Comparison of ENCODE assay signal across 26 mouse cellular contexts in genomic region chr4:82099970-82100368, GRCm38 (mm10).
DNase-seq lines count a peak whose midpoint lies in the region; ATAC-seq and TF ChIP-seq lines count a peak whose summit lies in the region.
"Had no signal": no experiment of that assay in that cellular context is flagged by ENCODE, and none has a peak within 500 bp of the region (broad histone marks: within the 10 kb centered on the region; RNA-seq: fewer than 3 reads in every experiment).

No protein-coding gene starts in this region.

- H3K36me3 ChIP-seq in limb, embryonic 13.5 days: no peaks in the 10 kb centered on the region
- no peaks in the 10 kb centered on the region for H3K36me3 ChIP-seq in limb, embryonic 10.5 days
- no peaks in the 10 kb centered on the region for H3K36me3 ChIP-seq in embryonic facial prominence, embryonic 13.5 days
- no peaks in the 10 kb centered on the region for H3K36me3 ChIP-seq in limb, embryonic 14.5 days (ENCODE audit: control insufficient read depth, insufficient read depth, low read length)
- H3K36me3 ChIP-seq in forebrain, embryonic 13.5 days (ENCODE audit: poor library complexity, severe bottlenecking): no peaks in the 10 kb centered on the region
- H3K36me3 ChIP-seq: forebrain, embryonic 12.5 days; G1E; hindbrain, embryonic 10.5 days; hindbrain, embryonic 13.5 days; intestine, embryonic 15.5 days had no signal

- peaks cover 8% of the 10 kb centered on the region; the same call in 1 of the 2 replicates for H3K4me1 ChIP-seq in limb, embryonic 13.5 days
- no peaks in the 10 kb centered on the region for H3K4me1 ChIP-seq in limb, embryonic 10.5 days
- H3K4me1 ChIP-seq in embryonic facial prominence, embryonic 13.5 days: peaks cover 24% of the 10 kb centered on the region
- no peaks in the 10 kb centered on the region for H3K4me1 ChIP-seq in embryonic fibroblast, embryonic 13.5 days (ENCODE audit: control insufficient read depth, insufficient read depth, low read length)
- peaks cover 11% of the 10 kb centered on the region for H3K4me1 ChIP-seq in limb, embryonic 14.5 days (ENCODE audit: control insufficient read depth, insufficient read depth, low read length)
- peaks cover 8% of the 10 kb centered on the region; the same call in 1 of the 2 replicates for H3K4me1 ChIP-seq in forebrain, embryonic 13.5 days
- H3K4me1 ChIP-seq: forebrain, embryonic 12.5 days; hindbrain, embryonic 13.5 days; intestine, embryonic 15.5 days had no signal

- WGBS in limb, embryonic 13.5 days: 76% methylated on average over 6 of the region's 6 CpGs
- WGBS in limb, embryonic 10.5 days: 85% methylated on average over 6 of the region's 6 CpGs
- WGBS in embryonic facial prominence, embryonic 13.5 days: 42% methylated on average over 6 of the region's 6 CpGs
- WGBS in limb, embryonic 14.5 days: 66% methylated on average over 6 of the region's 6 CpGs
- 65% methylated on average over 6 of the region's 6 CpGs for WGBS in forebrain, embryonic 13.5 days

- H3K27ac ChIP-seq in limb, embryonic 13.5 days: peak overlapping the region; percentile 44; the same call in 1 of the 2 replicates
- H3K27ac ChIP-seq in limb, embryonic 10.5 days: no peak overlapping the region
- peak overlapping the region; percentile 89 for H3K27ac ChIP-seq in embryonic facial prominence, embryonic 13.5 days
- peak overlapping the region; percentile 38; the same call in 1 of the 2 replicates for H3K27ac ChIP-seq in embryonic fibroblast, embryonic 13.5 days (ENCODE audit: insufficient read depth, low read length)
- H3K27ac ChIP-seq in limb, embryonic 14.5 days (replicated peaks; ENCODE audit: low read depth, low read length): peak overlapping the region; percentile 70
- H3K27ac ChIP-seq in forebrain, embryonic 13.5 days: no peak overlapping the region
- H3K27ac ChIP-seq: forebrain, embryonic 12.5 days; hindbrain, embryonic 10.5 days; hindbrain, embryonic 13.5 days; intestine, embryonic 15.5 days had no signal

- no peak for ATAC-seq in limb, embryonic 13.5 days (ENCODE audit: low FRiP score, low read depth)
- 0 out of 2 replicates have a peak, but pooled peaks have one; percentile 43 for ATAC-seq in embryonic facial prominence, embryonic 13.5 days (ENCODE audit: insufficient number of reproducible peaks, insufficient read depth, low FRiP score, low TSS enrichment, low read depth)
- ATAC-seq in limb, embryonic 14.5 days (ENCODE audit: low FRiP score, low read depth): no peak
- no peak for ATAC-seq in forebrain, embryonic 13.5 days
- ATAC-seq: intestine, embryonic 15.5 days; Patski had no signal

- DNase-seq in limb, embryonic 10.5 days (ENCODE audit: low spot score): no peak
- peak; percentile 48 for DNase-seq in limb, embryonic 14.5 days (ENCODE audit: low spot score)
- DNase-seq in cerebellum, adult 11 months: no peak
- no peak for DNase-seq in heart, postnatal 25 days (ENCODE audit: low spot score)
- DNase-seq: adrenal gland, postnatal 14 days; B cell, adult 2 months; cerebellum, adult 11-12 months; cerebellum, adult 9-10 months; cerebellum, postnatal 14 days; gastrocnemius, postnatal 10 days; gastrocnemius, postnatal 36 days; heart, adult 11 months; heart, postnatal 36 days; kidney, adult 18-20 months had no signal

- no peak for TF ChIP-seq POLR2A in embryonic fibroblast, embryonic 13.5 days (IDR thresholded peaks at IDR 0.05; ENCODE audit: low read depth, low read length)
- TF ChIP-seq POLR2A in limb, embryonic 14.5 days (IDR thresholded peaks at IDR 0.05; ENCODE audit: borderline replicate concordance, extremely low read depth, insufficient read depth, insufficient read length): no peak

- no peak overlapping the region for H3K4me2 ChIP-seq in limb, embryonic 13.5 days (replicated peaks)
- no peak overlapping the region for H3K4me2 ChIP-seq in embryonic facial prominence, embryonic 13.5 days
- no peak overlapping the region for H3K4me2 ChIP-seq in limb, embryonic 14.5 days (replicated peaks; ENCODE audit: low read depth, low read length, severe bottlenecking)
- H3K4me2 ChIP-seq in forebrain, embryonic 13.5 days: no peak overlapping the region
- H3K4me2 ChIP-seq: forebrain, embryonic 12.5 days; heart, embryonic 11.5 days; hindbrain, embryonic 13.5 days; intestine, embryonic 15.5 days had no signal

- intact Hi-C loops in heart, postnatal 25 days (cut with DNase I): no loop called here

- no peaks in the 10 kb centered on the region for H3K9me3 ChIP-seq in limb, embryonic 13.5 days
- H3K9me3 ChIP-seq in limb, embryonic 10.5 days (replicated peaks): no peaks in the 10 kb centered on the region
- H3K9me3 ChIP-seq in embryonic facial prominence, embryonic 13.5 days: no peaks in the 10 kb centered on the region; the same call in 1 of the 2 replicates
- no peaks in the 10 kb centered on the region for H3K9me3 ChIP-seq in limb, embryonic 14.5 days (ENCODE audit: control insufficient read depth, low read length)
- H3K9me3 ChIP-seq in forebrain, embryonic 13.5 days (replicated peaks): no peaks in the 10 kb centered on the region
- H3K9me3 ChIP-seq: forebrain, embryonic 12.5 days; hindbrain, embryonic 10.5 days; hindbrain, embryonic 13.5 days; intestine, embryonic 15.5 days had no signal

- no peak overlapping the region for H3K4me3 ChIP-seq in limb, embryonic 13.5 days
- no peak overlapping the region for H3K4me3 ChIP-seq in limb, embryonic 10.5 days
- H3K4me3 ChIP-seq in embryonic facial prominence, embryonic 13.5 days: no peak overlapping the region
- H3K4me3 ChIP-seq in embryonic fibroblast, embryonic 13.5 days (ENCODE audit: insufficient read depth, low read length): no peak overlapping the region
- no peak overlapping the region for H3K4me3 ChIP-seq in limb, embryonic 14.5 days (replicated peaks; ENCODE audit: low read length)
- no peak overlapping the region for H3K4me3 ChIP-seq in forebrain, embryonic 13.5 days
- H3K4me3 ChIP-seq: forebrain, embryonic 12.5 days; hindbrain, embryonic 10.5 days; hindbrain, embryonic 13.5 days; intestine, embryonic 15.5 days had no signal

- TF ChIP-seq CTCF in embryonic fibroblast, embryonic 13.5 days (IDR thresholded peaks at IDR 0.05; ENCODE audit: borderline replicate concordance, insufficient read depth, low read length): no peak

- no peak overlapping the region for H3K9ac ChIP-seq in limb, embryonic 13.5 days
- H3K9ac ChIP-seq in embryonic facial prominence, embryonic 13.5 days: no peak overlapping the region
- H3K9ac ChIP-seq in limb, embryonic 14.5 days (ENCODE audit: low read depth, low read length, severe bottlenecking): no peak overlapping the region
- no peak overlapping the region for H3K9ac ChIP-seq in forebrain, embryonic 13.5 days
- H3K9ac ChIP-seq: forebrain, embryonic 12.5 days; hindbrain, embryonic 13.5 days; intestine, embryonic 15.5 days had no signal

- no peaks in the 10 kb centered on the region for H3K27me3 ChIP-seq in limb, embryonic 13.5 days
- no peaks in the 10 kb centered on the region for H3K27me3 ChIP-seq in limb, embryonic 10.5 days (ENCODE audit: low read depth, poor library complexity, severe bottlenecking)
- H3K27me3 ChIP-seq in embryonic facial prominence, embryonic 13.5 days: no peaks in the 10 kb centered on the region
- no peaks in the 10 kb centered on the region for H3K27me3 ChIP-seq in limb, embryonic 14.5 days (ENCODE audit: control insufficient read depth, insufficient read depth, low read length)
- H3K27me3 ChIP-seq in forebrain, embryonic 13.5 days: no peaks in the 10 kb centered on the region
- H3K27me3 ChIP-seq: CH12.LX; forebrain, embryonic 12.5 days; hindbrain, embryonic 13.5 days; intestine, embryonic 15.5 days; Patski had no signal

Comparison
In these comparisons a context has a peak if more than half of its experiments do, and no peak if none do; other contexts are left out.
1. H3K27ac ChIP-seq: peak in limb, embryonic 13.5 days (single experiment), embryonic facial prominence, embryonic 13.5 days (single experiment), embryonic fibroblast, embryonic 13.5 days (single experiment) and limb, embryonic 14.5 days (single experiment); none in limb, embryonic 10.5 days (single experiment) and forebrain, embryonic 13.5 days (single experiment).